Mouse (Mus musculus) neural tube, embryonic 14.5 days (tissue): ENCODE results near the gene Cpsf4l. TPM values are rescaled to one million over a fixed set of nuclear protein-coding genes. Genes with fewer than 3 reads are reported as not detected.
A peak's percentile ranks its signal among the peaks of the same experiment; 100 is the strongest.

Experiments used
- ATAC-seq: fragments of 200-750 bp; cut with Nextera tagmentation; 2 replicates; pipeline ENCODE4 v1.8.0; 2017; ENCODE audit warnings: low read depth, mild to moderate bottlenecking, moderate TSS enrichment, moderate library complexity
- H3K27ac ChIP-seq: fragments of 300-500 bp; sonication (generic); 2 replicates; pipeline ENCODE4 v1.5.1; 2014; ENCODE audit warnings: low read depth, mild to moderate bottlenecking, control low read depth, low read length, moderate library complexity, mixed read lengths
- H3K27me3 ChIP-seq: fragments of 300-500 bp; sonication (generic); 2 replicates; pipeline ENCODE4 v1.6.1; 2014; ENCODE audit warnings: low read length; ENCODE audit not compliant: control insufficient read depth, insufficient read depth
- H3K36me3 ChIP-seq: fragments of 300-500 bp; sonication (generic); 2 replicates; pipeline ENCODE4 v1.6.1; 2014; ENCODE audit warnings: low read length, mixed read lengths; ENCODE audit not compliant: control insufficient read depth, insufficient read depth
- H3K4me1 ChIP-seq: fragments of 300-500 bp; sonication (generic); 2 replicates; pipeline ENCODE4 v1.6.1; 2014; ENCODE audit warnings: low read length; ENCODE audit not compliant: control insufficient read depth, insufficient read depth
- H3K4me2 ChIP-seq: fragments of 300-500 bp; sonication (generic); 2 replicates; pipeline ENCODE4 v1.6.1; 2014; ENCODE audit warnings: mild to moderate bottlenecking, low read depth, low read length, control low read depth
- H3K4me3 ChIP-seq: fragments of 300-500 bp; sonication (generic); 2 replicates; pipeline ENCODE4 v1.5.1; 2014; ENCODE audit warnings: low read depth, low read length, control low read depth, mixed read lengths
- H3K9ac ChIP-seq: fragments of 300-500 bp; sonication (generic); replicated peaks from 2 replicates; pipeline ENCODE4 v1.6.1; 2014; ENCODE audit warnings: low read depth, mild to moderate bottlenecking, control low read depth, low read length, mixed read lengths
- H3K9me3 ChIP-seq: fragments of 300-500 bp; sonication (generic); 2 replicates; pipeline ENCODE4 v1.6.1; 2016; ENCODE audit warnings: low read length; ENCODE audit not compliant: control insufficient read depth
- WGBS: fragments of 180-500 bp; shearing (Covaris S2); extraction: QIAGEN DNeasy Blood & Tissue Kit; methylation state at CpG from one replicate; pipeline ENCODE4 v1.1.7; 2014; 5-methylcytosine and 5-hydroxymethylcytosine counted together
- polyA plus RNA-seq: library from polyadenylated mRNA; unstranded; fragments of >200 nt; fragmentation: Nextera tagmentation; extraction: Ambion mirVana; gene quantifications from 2 replicates; pipeline ENCODE4 v1.2.1, GENCODE M21; 2014

Gene Cpsf4l
- polyA plus RNA-seq, 1 experiment from 2014 or later: 0.72 TPM

GRCm38 (mm10) chr11:113691851-113692250 is 18.0 kb downstream of the Cpsf4l start:
- no peaks in the 10 kb centered on the region for H3K9me3 ChIP-seq
- H3K4me3 ChIP-seq: no peak overlapping the region
- no peak overlapping the region for H3K4me2 ChIP-seq
- no peak overlapping the region for H3K9ac ChIP-seq
- no peaks in the 10 kb centered on the region for H3K27me3 ChIP-seq
- peaks cover 49% of the 10 kb centered on the region for H3K36me3 ChIP-seq
- ATAC-seq: no peak
- no peak overlapping the region for H3K27ac ChIP-seq
- 63% methylated on average over 3 of the region's 3 CpGs for WGBS
- H3K4me1 ChIP-seq: peaks cover 2% of the 10 kb centered on the region; the same call in 1 of the 2 replicates

GRCm38 (mm10) chr11:113691318-113691717 is 18.5 kb downstream of the Cpsf4l start:
- H3K9ac ChIP-seq: no peak overlapping the region
- no peaks in the 10 kb centered on the region for H3K9me3 ChIP-seq
- peaks cover 49% of the 10 kb centered on the region for H3K36me3 ChIP-seq
- 95% methylated on average over 5 of the region's 5 CpGs for WGBS
- H3K27ac ChIP-seq: no peak overlapping the region
- H3K4me2 ChIP-seq: no peak overlapping the region
- no peak overlapping the region for H3K4me3 ChIP-seq
- ATAC-seq: no peak
- peaks cover 7% of the 10 kb centered on the region; the same call in 1 of the 2 replicates for H3K4me1 ChIP-seq
- H3K27me3 ChIP-seq: no peaks in the 10 kb centered on the region

- Histone ChIP-seq H3K27ac (no peak overlapping the region), H3K36me3 (peaks cover 46% of the 10 kb centered on the region)
- WGBS: 87% methylated on average over 12 of the region's 12 CpGs
Observed at GRCm38 (mm10) chr11:113690506-113690905, 19.3 kb downstream of the Cpsf4l start.

GRCm38 (mm10) chr11:113687031-113687430 is 22.8 kb downstream of the Cpsf4l start:
- H3K4me1 ChIP-seq: peaks cover 25% of the 10 kb centered on the region
- 21% methylated on average over 2 of the region's 2 CpGs for WGBS
- no peak overlapping the region for H3K27ac ChIP-seq
- ATAC-seq: no peak
- H3K9me3 ChIP-seq: no peaks in the 10 kb centered on the region
- H3K4me3 ChIP-seq: no peak overlapping the region
- no peak overlapping the region for H3K4me2 ChIP-seq
- H3K36me3 ChIP-seq: peaks cover 21% of the 10 kb centered on the region
- H3K27me3 ChIP-seq: no peaks in the 10 kb centered on the region
- H3K9ac ChIP-seq: no peak overlapping the region

More at GRCm38 (mm10) chr11:113690506-113690905, 19.3 kb downstream of the Cpsf4l start:
- no peaks in the 10 kb centered on the region for H3K27me3 ChIP-seq
- H3K4me2 ChIP-seq: no peak overlapping the region
- no peak overlapping the region for H3K9ac ChIP-seq
- peaks cover 7% of the 10 kb centered on the region; the same call in 1 of the 2 replicates for H3K4me1 ChIP-seq
- H3K4me3 ChIP-seq: no peak overlapping the region
- no peak for ATAC-seq
- no peaks in the 10 kb centered on the region for H3K9me3 ChIP-seq

GRCm38 (mm10) chr11:113684707-113685426 is 24.9 kb downstream of the Cpsf4l start:
- ATAC-seq: no peak
- Histone ChIP-seq H3K9ac (peak overlapping the region; percentile 72), H3K27me3 (no peaks in the 10 kb centered on the region), H3K4me3 (peak overlapping the region; percentile 95), H3K4me1 (peaks cover 25% of the 10 kb centered on the region), H3K27ac (no peak overlapping the region), H3K4me2 (peak overlapping the region; percentile 84), H3K36me3 (peaks cover 15% of the 10 kb centered on the region), H3K9me3 (no peaks in the 10 kb centered on the region)
- WGBS: 42% methylated on average over 25 of the region's 25 CpGs

GRCm38 (mm10) chr11:113683957-113684706 is 25.7 kb downstream of the Cpsf4l start, which contains the start of the genes Fam104a and D11Wsu47e:
Gene Fam104a, minus strand, starts transcription at chr11:113684155.
Gene D11Wsu47e, plus strand, starts transcription at chr11:113684412.
- Histone ChIP-seq H3K9ac (peak within 1 kb of the TSS; percentile 78), H3K4me3 (peak within 1 kb of the TSS; percentile 95), H3K9me3 (no peaks in the 10 kb centered on the region), H3K4me2 (peak within 1 kb of the TSS; percentile 84), H3K36me3 (peaks cover 14% of the 10 kb centered on the region), H3K27me3 (no peaks in the 10 kb centered on the region), H3K27ac (peak within 1 kb of the TSS; percentile 89), H3K4me1 (peaks cover 25% of the 10 kb centered on the region)
- peak; percentile 96 for ATAC-seq
- WGBS: under 1% methylated on average over 73 of the region's 73 CpGs

- Histone ChIP-seq H3K4me1 (peaks cover 25% of the 10 kb centered on the region), H3K4me3 (peak overlapping the region; percentile 95)
- ATAC-seq: peak; percentile 81; the same call in 1 of the 2 replicates
Observed at GRCm38 (mm10) chr11:113683627-113683956, 26.2 kb downstream of the Cpsf4l start.

GRCm38 (mm10) chr11:113682897-113683626 is 26.8 kb downstream of the Cpsf4l start:
- Histone ChIP-seq H3K4me1 (peaks cover 25% of the 10 kb centered on the region), H3K27ac (peak overlapping the region; percentile 89), H3K9me3 (no peaks in the 10 kb centered on the region), H3K9ac (peak overlapping the region; percentile 78), H3K4me2 (peak overlapping the region; percentile 81), H3K27me3 (no peaks in the 10 kb centered on the region), H3K36me3 (peaks cover 3% of the 10 kb centered on the region), H3K4me3 (peak overlapping the region; percentile 95)
- 3% methylated on average over 37 of the region's 38 CpGs for WGBS
- peak; percentile 41 for ATAC-seq

More at GRCm38 (mm10) chr11:113683627-113683956, 26.2 kb downstream of the Cpsf4l start:
- Histone ChIP-seq H3K36me3 (peaks cover 8% of the 10 kb centered on the region), H3K4me2 (peak overlapping the region; percentile 81), H3K9me3 (no peaks in the 10 kb centered on the region), H3K27ac (peak overlapping the region; percentile 89), H3K27me3 (no peaks in the 10 kb centered on the region), H3K9ac (peak overlapping the region; percentile 78)
- 0% methylated on average over 29 of the region's 38 CpGs for WGBS
